9 mouse cellular contexts compared by ENCODE assay signal in the genomic region with DNA sequence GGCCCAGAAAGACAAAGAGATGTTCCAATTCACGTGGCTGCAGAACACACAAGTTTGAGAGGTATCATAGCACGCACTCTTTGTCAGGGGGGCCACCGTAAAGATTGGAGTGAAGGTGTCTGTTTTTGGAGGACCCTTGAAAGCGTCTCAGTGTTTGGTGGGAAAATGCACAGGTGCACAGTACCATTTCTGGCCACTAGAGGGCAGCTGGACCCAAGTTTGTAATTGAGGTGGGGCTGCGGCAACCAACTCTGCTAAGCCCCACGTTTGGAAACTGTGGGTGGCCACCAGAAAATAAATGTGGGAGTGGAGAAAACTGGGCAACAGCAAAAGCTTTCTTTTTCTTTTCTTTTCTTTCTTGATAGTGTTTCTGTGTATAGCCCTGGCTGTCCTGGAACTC. TPM values are rescaled to one million over a fixed set of nuclear protein-coding genes. Genes with fewer than 3 reads are reported as not detected.
DNase-seq lines count a peak whose midpoint lies in the region; ATAC-seq and TF ChIP-seq lines count a peak whose summit lies in the region.
"Had no signal": no experiment of that assay in that cellular context is flagged by ENCODE, and none has a peak within 500 bp of the region (broad histone marks: within the 10 kb centered on the region; RNA-seq: fewer than 3 reads in every experiment).

No protein-coding gene starts in this region.

- peak; percentile 75 for ATAC-seq in erythroblast, adult 5-6 weeks (replicated peaks; ENCODE audit: low FRiP score, poor library complexity, severe bottlenecking)
- ATAC-seq in megakaryocyte progenitor cell, adult 5-6 weeks (replicated peaks; ENCODE audit: poor library complexity): peak; percentile 80

- H3K4me3 ChIP-seq in bone marrow, adult 2 months (replicated peaks; ENCODE audit: control insufficient read depth, low read depth, low read length): no peak overlapping the region
- H3K4me3 ChIP-seq: hindbrain, embryonic 15.5 days had no signal

- no peak for TF ChIP-seq POLR2A in bone marrow, adult 2 months (IDR thresholded peaks at IDR 0.05; ENCODE audit: borderline replicate concordance, control insufficient read depth, low read depth, low read length)

- DNase-seq in adrenal gland, adult 18-20 months (ENCODE audit: low spot score in 2 of 2): peak; percentile 69 to 70
- no peak for DNase-seq in adrenal gland, adult 8-10 months
- DNase-seq in 3T3-L1 (ENCODE audit: low read depth, low spot score): peak; percentile 42
- peak; percentile 59 to 79 for DNase-seq in kidney, postnatal 25 days
- DNase-seq in spleen, postnatal 14 days (ENCODE audit: low spot score in 2 of 2): peak; percentile 40 to 62

- H3K27ac ChIP-seq in bone marrow, adult 2 months (ENCODE audit: control insufficient read depth, insufficient read depth, low read depth, low read length, poor library complexity): no peak overlapping the region
- H3K27ac ChIP-seq: hindbrain, embryonic 15.5 days had no signal

- peak; percentile 85 for TF ChIP-seq CTCF in bone marrow, adult 2 months (IDR thresholded peaks at IDR 0.05; ENCODE audit: control insufficient read depth, insufficient read depth, low read length)

- H3K4me1 ChIP-seq in bone marrow, adult 2 months (ENCODE audit: control insufficient read depth, insufficient read depth, low read length): no peaks in the 10 kb centered on the region

- 7% methylated on average over 6 of the region's 6 CpGs for WGBS in bone marrow, adult 2 months

RNA-seq across cellular contexts. Expression of gene Sept3, which starts 8.3 kb away (rescaled TPM):
- 1 to 10 TPM; 3.4 to 3.8 TPM for total RNA-seq in adrenal gland, adult 18-20 months (2021)
- total RNA-seq in adrenal gland, adult 8-10 months (2022): 1 to 10 TPM; 3.0 to 6.9 (median 3.5) TPM
- 2.0 TPM in 1 of 2 replicates, not detected in the other for polyA plus RNA-seq in bone marrow, adult 2 months (2011; ENCODE audit: insufficient read depth, insufficient read length, low replicate concordance, missing spikeins)
- 2.3 TPM in 1 of 2 replicates, not detected in the other for total RNA-seq in erythroblast, adult 5-6 weeks (2015; ENCODE audit: low replicate concordance)
- total RNA-seq in erythroblast, adult 5-6 weeks (2017; ENCODE audit: low replicate concordance): 0.09 TPM in 1 of 2 replicates, not detected in the other
- 0.07 TPM in 1 of 2 replicates, not detected in the other for total RNA-seq in megakaryocyte progenitor cell, adult 5-6 weeks (2015)
- 0.08 TPM in 1 of 2 replicates, not detected in the other for total RNA-seq in megakaryocyte progenitor cell, adult 5-6 weeks (2017)

RNA-seq across cellular contexts. Expression of gene 1500009C09Rik, which starts 14.2 kb away (rescaled TPM):
- under 1 TPM; 0.33 to 0.90 TPM for total RNA-seq in adrenal gland, adult 18-20 months (2021)
- under 1 TPM; 0.35 to 0.62 (median 0.39) TPM for total RNA-seq in adrenal gland, adult 8-10 months (2022)
- polyA plus RNA-seq in bone marrow, adult 2 months (2011; ENCODE audit: insufficient read depth, insufficient read length, low replicate concordance, missing spikeins): not detected in 2 replicates
- not detected in 2 replicates for total RNA-seq in erythroblast, adult 5-6 weeks (2015; ENCODE audit: low replicate concordance)
- not detected in 2 replicates for total RNA-seq in erythroblast, adult 5-6 weeks (2017; ENCODE audit: low replicate concordance)
- not detected in 2 replicates for total RNA-seq in megakaryocyte progenitor cell, adult 5-6 weeks (2015)
- total RNA-seq in megakaryocyte progenitor cell, adult 5-6 weeks (2017): not detected in 2 replicates

RNA-seq across cellular contexts. Expression of gene Cenpm, which starts 21.8 kb away (rescaled TPM):
- total RNA-seq in adrenal gland, adult 18-20 months (2021): 1 to 10 TPM; 2.4 to 2.5 TPM
- 1 to 10 TPM in 3 of 4 experiments, under 1 TPM in 1; 0.87 to 3.8 (median 1.8) TPM for total RNA-seq in adrenal gland, adult 8-10 months (2022)
- polyA plus RNA-seq in bone marrow, adult 2 months (2011; ENCODE audit: insufficient read depth, insufficient read length, low replicate concordance, missing spikeins): 19.5 and 21.2 TPM in 2 replicates
- total RNA-seq in erythroblast, adult 5-6 weeks (2015; ENCODE audit: low replicate concordance): 10.7 and 11.0 TPM in 2 replicates
- 2.3 and 7.2 TPM in 2 replicates for total RNA-seq in erythroblast, adult 5-6 weeks (2017; ENCODE audit: low replicate concordance)
- total RNA-seq in megakaryocyte progenitor cell, adult 5-6 weeks (2015): 32.9 and 42.6 TPM in 2 replicates
- total RNA-seq in megakaryocyte progenitor cell, adult 5-6 weeks (2017): 16.5 and 24.9 TPM in 2 replicates

RNA-seq across cellular contexts. Expression of gene Wbp2nl, which starts 32.4 kb away (rescaled TPM):
- total RNA-seq in adrenal gland, adult 18-20 months (2021): not detected
- not detected for total RNA-seq in adrenal gland, adult 8-10 months (2022)
- polyA plus RNA-seq in bone marrow, adult 2 months (2011; ENCODE audit: insufficient read depth, insufficient read length, low replicate concordance, missing spikeins): not detected in 2 replicates
- not detected in 2 replicates for total RNA-seq in erythroblast, adult 5-6 weeks (2015; ENCODE audit: low replicate concordance)
- total RNA-seq in erythroblast, adult 5-6 weeks (2017; ENCODE audit: low replicate concordance): not detected in 2 replicates
- 0.17 TPM in 1 of 2 replicates, not detected in the other for total RNA-seq in megakaryocyte progenitor cell, adult 5-6 weeks (2015)
- total RNA-seq in megakaryocyte progenitor cell, adult 5-6 weeks (2017): not detected in 2 replicates

RNA-seq across cellular contexts. Expression of gene Tnfrsf13c, which starts 42.2 kb away (rescaled TPM):
- under 1 TPM; 0.16 to 0.17 TPM for total RNA-seq in adrenal gland, adult 18-20 months (2021)
- under 1 TPM in 2 of 4 experiments, not detected in 2; 0.45 to 0.92 TPM for total RNA-seq in adrenal gland, adult 8-10 months (2022)
- 12.1 and 24.9 TPM in 2 replicates for polyA plus RNA-seq in bone marrow, adult 2 months (2011; ENCODE audit: insufficient read depth, insufficient read length, low replicate concordance, missing spikeins)
- 0.84 and 6.3 TPM in 2 replicates for total RNA-seq in erythroblast, adult 5-6 weeks (2015; ENCODE audit: low replicate concordance)
- not detected in 2 replicates for total RNA-seq in erythroblast, adult 5-6 weeks (2017; ENCODE audit: low replicate concordance)
- total RNA-seq in megakaryocyte progenitor cell, adult 5-6 weeks (2015): 2.1 and 2.4 TPM in 2 replicates
- 0.34 and 0.92 TPM in 2 replicates for total RNA-seq in megakaryocyte progenitor cell, adult 5-6 weeks (2017)
